Mouse (Mus musculus): ENCODE results near the gene Ebf4.
"Not testable (repeated sequence)": the region's sequence is repeated elsewhere in the genome, so short reads cannot be mapped to it uniquely, and the experiment has no call there.

DNA sequence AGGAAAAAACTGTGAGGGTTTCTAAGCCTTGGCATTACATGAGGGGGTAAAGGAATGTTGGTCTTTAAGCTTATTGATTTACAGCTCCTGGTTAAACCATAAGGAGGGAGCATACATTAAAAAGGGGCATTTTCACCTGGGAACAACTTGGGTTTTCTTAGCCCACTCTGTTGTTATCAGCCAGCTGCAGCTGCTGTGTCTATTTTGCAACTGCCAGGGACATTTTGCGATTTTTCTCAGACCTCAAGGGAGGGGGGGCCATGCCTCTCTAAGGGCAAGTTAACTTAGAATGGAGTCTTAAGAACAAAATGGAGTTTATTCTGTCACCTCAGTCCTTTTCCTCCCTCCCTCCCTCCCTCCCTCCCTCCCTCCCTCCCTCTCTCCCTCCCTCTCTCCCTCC lies 78.1 kb downstream of the Ebf4 start:
- not testable (repeated sequence) for TF ChIP-seq GATA1, TAL1 (IDR thresholded peaks at IDR 0.05; ENCODE audit: low read length)
